ENCODE assay signal across 20 mouse cellular contexts in the genomic region with DNA sequence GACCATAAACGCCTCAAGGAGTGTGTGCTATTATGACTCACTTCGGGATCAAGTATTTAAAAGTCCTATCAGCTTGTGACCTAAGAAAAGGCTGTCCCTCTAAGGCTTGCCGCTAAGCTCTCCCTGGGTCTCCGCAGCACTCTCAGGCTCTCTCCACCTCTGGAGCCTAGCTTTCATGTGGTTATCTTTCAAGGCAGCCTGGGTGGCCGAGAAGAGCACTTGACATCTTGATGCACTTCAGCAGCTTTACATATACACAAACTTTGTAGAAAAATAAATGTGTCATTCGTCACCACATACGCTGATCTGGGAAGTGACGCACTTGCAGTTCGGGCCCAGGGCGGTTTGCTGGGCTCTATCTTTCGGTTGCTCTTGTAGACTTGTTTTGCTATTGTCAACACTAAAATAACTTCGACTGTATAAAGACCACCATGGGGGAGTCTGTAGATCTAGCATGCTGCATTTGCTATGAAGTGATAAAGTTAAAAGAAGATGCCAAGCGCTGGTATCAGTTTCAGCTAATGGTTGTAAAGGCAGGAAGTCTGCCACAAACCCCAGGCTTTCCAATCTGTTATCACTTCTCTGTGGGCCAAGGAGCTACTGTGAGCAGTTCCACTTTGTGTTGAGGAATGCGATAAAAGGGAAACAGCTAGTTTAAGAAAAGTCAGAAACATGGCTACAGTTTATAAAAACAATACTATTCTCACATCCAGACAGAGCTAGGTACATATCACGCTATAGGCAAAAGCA. TPM values are rescaled to one million over a fixed set of nuclear protein-coding genes. Genes with fewer than 3 reads are reported as not detected.
DNase-seq lines count a peak whose midpoint lies in the region; ATAC-seq and TF ChIP-seq lines count a peak whose summit lies in the region.
"Had no signal": no experiment of that assay in that cellular context is flagged by ENCODE, and none has a peak within 500 bp of the region (broad histone marks: within the 10 kb centered on the region; RNA-seq: fewer than 3 reads in every experiment).

No protein-coding gene starts in this region.

- H3K4me2 ChIP-seq in heart, embryonic 14.5 days (ENCODE audit: low read length), result peak overlapping the region; percentile 61
- H3K4me2 ChIP-seq in lung, embryonic 16.5 days (ENCODE audit: low read depth, low read length), result 0 out of 2 replicates have a peak overlapping the region, but pooled peaks have one; percentile 9
- no peak overlapping the region for H3K4me2 ChIP-seq in limb, embryonic 11.5 days (ENCODE audit: low read depth, severe bottlenecking)
- H3K4me2 ChIP-seq in liver, postnatal 0 days (ENCODE audit: low read depth, low read length), result 0 out of 2 replicates have a peak overlapping the region, but pooled peaks have one; percentile 7
- H3K4me2 ChIP-seq: forebrain, embryonic 15.5 days; hindbrain, embryonic 14.5 days; midbrain, embryonic 13.5 days had no signal

- peaks cover 9% of the 10 kb centered on the region for H3K27me3 ChIP-seq in heart, embryonic 14.5 days (ENCODE audit: control insufficient read depth, insufficient read depth, low read length)
- no peaks in the 10 kb centered on the region for H3K27me3 ChIP-seq in lung, embryonic 16.5 days (ENCODE audit: control insufficient read depth, insufficient read depth, low read depth, low read length)
- no peaks in the 10 kb centered on the region for H3K27me3 ChIP-seq in limb, embryonic 11.5 days (ENCODE audit: control insufficient read depth, insufficient read depth, low read length)
- no peaks in the 10 kb centered on the region for H3K27me3 ChIP-seq in liver, postnatal 0 days (ENCODE audit: insufficient read depth, low read length)

- H3K4me1 ChIP-seq in heart, embryonic 14.5 days (ENCODE audit: control insufficient read depth in 2 of 2, insufficient read depth in 2 of 2, low read length in 2 of 2), result peaks cover 3% of the 10 kb centered on the region in 2 experiments; a peak in 2 of 4 replicates
- H3K4me1 ChIP-seq in lung, embryonic 16.5 days (replicated peaks; ENCODE audit: control insufficient read depth, insufficient read depth, low read length), result peaks cover 11% of the 10 kb centered on the region; the same call in 1 of the 2 replicates
- H3K4me1 ChIP-seq in limb, embryonic 11.5 days (ENCODE audit: control insufficient read depth, insufficient read depth, low read length), result peaks cover 8% of the 10 kb centered on the region; the same call in 1 of the 2 replicates
- H3K4me1 ChIP-seq in liver, postnatal 0 days (ENCODE audit: insufficient read depth), result no peaks in the 10 kb centered on the region

- no peak for ATAC-seq in heart, embryonic 14.5 days (ENCODE audit: insufficient number of reproducible peaks, insufficient read depth, low FRiP score, low read depth)
- ATAC-seq in lung, embryonic 16.5 days (ENCODE audit: low read depth), result peak; percentile 26; the same call in 1 of the 2 replicates
- ATAC-seq in limb, embryonic 11.5 days (ENCODE audit: insufficient number of reproducible peaks, low FRiP score, low TSS enrichment, low read depth), result no peak
- ATAC-seq in liver, postnatal 0 days, result no peak
- no peak for ATAC-seq in erythroid progenitor cell, adult 5-6 weeks (replicated peaks; ENCODE audit: low FRiP score, poor library complexity, severe bottlenecking)
- ATAC-seq: forebrain, embryonic 15.5 days; midbrain, embryonic 13.5 days had no signal

- H3K9me3 ChIP-seq in heart, embryonic 14.5 days (ENCODE audit: control insufficient read depth, low read length), result no peaks in the 10 kb centered on the region
- no peaks in the 10 kb centered on the region for H3K9me3 ChIP-seq in lung, embryonic 16.5 days (ENCODE audit: control insufficient read depth, low read length)
- H3K9me3 ChIP-seq in limb, embryonic 11.5 days (ENCODE audit: control insufficient read depth, low read length), result no peaks in the 10 kb centered on the region
- H3K9me3 ChIP-seq in liver, postnatal 0 days (ENCODE audit: low read length), result no peaks in the 10 kb centered on the region
- H3K9me3 ChIP-seq: forebrain, embryonic 15.5 days; midbrain, embryonic 13.5 days had no signal

- no peak overlapping the region for H3K9ac ChIP-seq in heart, embryonic 14.5 days (ENCODE audit: low read length)
- H3K9ac ChIP-seq in lung, embryonic 16.5 days (ENCODE audit: low read length), result no peak overlapping the region
- H3K9ac ChIP-seq in limb, embryonic 11.5 days (ENCODE audit: low read length), result no peak overlapping the region
- no peak overlapping the region for H3K9ac ChIP-seq in liver, postnatal 0 days (replicated peaks)
- H3K9ac ChIP-seq: forebrain, embryonic 15.5 days; hindbrain, embryonic 14.5 days; midbrain, embryonic 13.5 days had no signal

- DNase-seq in heart, adult 11 months, result no peak
- DNase-seq in lung, adult 18-20 months, result no peak
- peak; percentile 22 for DNase-seq in limb, embryonic 11.5 days (ENCODE audit: low spot score)
- no peak for DNase-seq in liver, postnatal 0 days
- no peak for DNase-seq in right cerebral cortex, postnatal 25 days
- DNase-seq: adrenal gland, postnatal 36 days; cerebellum, adult 8-10 months; kidney, adult 11 months; left cerebral cortex, postnatal 4 days; lung, postnatal 10 days; spleen, adult 18-20 months; thymus, adult 2 months had no signal

- no peak for TF ChIP-seq CTCF in liver, postnatal 0 days (IDR thresholded peaks at IDR 0.05; ENCODE audit: low read depth)

- TF ChIP-seq EP300 in liver, postnatal 0 days (IDR thresholded peaks at IDR 0.05; ENCODE audit: low read depth), result no peak

- 8% methylated on average over 15 of the region's 15 CpGs for WGBS in heart, embryonic 14.5 days
- WGBS in lung, embryonic 16.5 days, result 17% methylated on average over 15 of the region's 15 CpGs
- WGBS in limb, embryonic 11.5 days, result 53% methylated on average over 15 of the region's 15 CpGs
- 47% methylated on average over 15 of the region's 15 CpGs for whole genome bisulfite sequencing in liver, postnatal 0 days (ENCODE audit: insufficient replicate concordance)

- no peaks in the 10 kb centered on the region for H3K36me3 ChIP-seq in heart, embryonic 14.5 days (ENCODE audit: control insufficient read depth, insufficient read depth, low read length)
- H3K36me3 ChIP-seq in lung, embryonic 16.5 days (ENCODE audit: control insufficient read depth, insufficient read depth, low read length), result 0 out of 2 replicates have a peak, but pooled peaks cover 2% of the 10 kb centered on the region
- no peaks in the 10 kb centered on the region for H3K36me3 ChIP-seq in limb, embryonic 11.5 days (ENCODE audit: control insufficient read depth, insufficient read depth, low read length)
- no peaks in the 10 kb centered on the region for H3K36me3 ChIP-seq in liver, postnatal 0 days (replicated peaks; ENCODE audit: insufficient read depth, low read length)
- H3K36me3 ChIP-seq: forebrain, embryonic 15.5 days; midbrain, embryonic 13.5 days had no signal

- no peak overlapping the region for H3K27ac ChIP-seq in heart, embryonic 14.5 days (replicated peaks in 1 of 2; ENCODE audit: control insufficient read depth in 1 of 2, insufficient read depth in 1 of 2, low read depth in 2 of 2, low read length in 2 of 2)
- H3K27ac ChIP-seq in lung, embryonic 16.5 days (ENCODE audit: low read length), result no peak overlapping the region
- no peak overlapping the region for H3K27ac ChIP-seq in limb, embryonic 11.5 days (replicated peaks; ENCODE audit: low read depth, low read length)
- no peak overlapping the region for H3K27ac ChIP-seq in liver, postnatal 0 days (ENCODE audit: low read depth)
- H3K27ac ChIP-seq: forebrain, embryonic 15.5 days; hindbrain, embryonic 14.5 days; kidney, postnatal 0 days; midbrain, embryonic 13.5 days had no signal

- no peak overlapping the region for H3K4me3 ChIP-seq in heart, embryonic 14.5 days (ENCODE audit: control insufficient read depth in 1 of 2, insufficient read depth in 1 of 2, low read depth in 1 of 2, low read length in 2 of 2)
- no peak overlapping the region for H3K4me3 ChIP-seq in lung, embryonic 16.5 days (ENCODE audit: low read length)
- H3K4me3 ChIP-seq in limb, embryonic 11.5 days (ENCODE audit: low read depth, low read length), result no peak overlapping the region
- H3K4me3 ChIP-seq in liver, postnatal 0 days (ENCODE audit: low read depth, low read length), result no peak overlapping the region
- H3K4me3 ChIP-seq: forebrain, embryonic 15.5 days; midbrain, embryonic 13.5 days had no signal

RNA-seq across cellular contexts. Expression of a gene that starts 8.4 kb away (rescaled TPM):
- 0.46 TPM in 1 of 2 replicates, not detected in the other for polyA plus RNA-seq in heart, embryonic 14.5 days (2014; fragmentation: Nextera tagmentation; extraction: Ambion mirVana)
- polyA plus RNA-seq in lung, embryonic 16.5 days (2015; fragmentation: Nextera tagmentation; extraction: Ambion mirVana), result 67.8 and 68.3 TPM in 2 replicates
- polyA plus RNA-seq in limb, embryonic 11.5 days (2014; fragmentation: Nextera tagmentation; extraction: Ambion mirVana), result 1.8 and 2.9 TPM in 2 replicates
- polyA plus RNA-seq in liver, postnatal 0 days (2015; fragmentation: Nextera tagmentation; extraction: Ambion mirVana), result 3.6 and 4.0 TPM in 2 replicates
- total RNA-seq in erythroid progenitor cell, adult 5-6 weeks (2015; ENCODE audit: low replicate concordance), result not detected in 2 replicates
- total RNA-seq in erythroid progenitor cell, adult 5-6 weeks (2017; ENCODE audit: low replicate concordance), result not detected in 2 replicates
- total RNA-seq: granulocyte monocyte progenitor cell, adult 5-6 weeks had no signal

Comparison
In these comparisons a context has a peak if more than half of its experiments do, and no peak if none do; other contexts are left out.
1. RNA of a gene that starts 8.4 kb away (polyA plus RNA-seq): 67.8 to 68.3 TPM in lung, embryonic 16.5 days; 3.6 to 4.0 TPM in liver, postnatal 0 days, 1.8 to 2.9 TPM in limb, embryonic 11.5 days and 0.46 TPM in heart, embryonic 14.5 days; every median in the first group is over 10 times any median in the second.